Mouse (Mus musculus) megakaryocyte, embryonic 14.5 days (primary cell): Measurements from ENCODE around the gene Bcl2l13.

Experiments
- FLI1 ChIP-seq: IDR thresholded peaks from 2 replicates; pipeline ENCODE4 v1.6.1; 2012; ENCODE audit warnings: low read length, inconsistent platforms, mixed read lengths
- GATA1 ChIP-seq: IDR thresholded peaks from 3 replicates; pipeline ENCODE4 v1.6.1; 2012; ENCODE audit warnings: mixed read lengths, low read length, inconsistent platforms, borderline replicate concordance

DNA sequence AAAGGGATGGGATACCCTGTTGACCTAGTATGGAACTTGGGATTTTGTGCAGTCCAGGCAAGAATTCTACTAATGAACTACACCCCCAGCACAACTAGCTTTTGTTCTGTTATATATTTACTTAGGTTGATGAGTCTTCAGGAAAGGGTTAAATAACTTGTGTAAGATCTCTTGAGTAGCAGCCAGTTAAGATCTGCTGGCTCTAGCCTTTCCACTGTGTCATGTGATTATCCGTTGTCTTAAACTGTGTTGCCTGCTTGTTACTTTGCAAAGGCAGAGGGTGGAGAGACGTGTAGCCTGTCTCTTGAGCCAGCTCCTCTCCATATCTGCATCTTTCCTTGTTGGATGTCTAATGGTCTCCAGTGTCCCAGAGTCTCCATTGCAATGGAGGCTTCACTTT, 35.3 kb downstream of the Bcl2l13 start:
- TF ChIP-seq GATA1, result no peak
- no peak for TF ChIP-seq FLI1
